Mouse (Mus musculus) C2C12 (cell line): Measurements from ENCODE around the gene Fam171a2. TPM values are rescaled to one million over a fixed set of nuclear protein-coding genes. Genes with fewer than 3 reads are reported as not detected.

Experiments used
- H3K27me3 ChIP-seq: one replicate; pipeline ENCODE4 v1.6.1; 2011; ENCODE audit not compliant: control insufficient read depth, insufficient read depth, insufficient read length
- H3K36me3 ChIP-seq: one replicate; pipeline ENCODE4 v1.6.1; 2011; ENCODE audit not compliant: control insufficient read depth, insufficient read depth
- H3K4me3 ChIP-seq: one replicate; pipeline ENCODE4 v1.5.1; 2011; ENCODE audit warnings: mild to moderate bottlenecking, control low read depth; ENCODE audit not compliant: poor library complexity, insufficient read depth, severe bottlenecking
- H3K79me2 ChIP-seq: one replicate; pipeline ENCODE4 v1.6.1; 2011; ENCODE audit not compliant: control insufficient read depth, insufficient read depth
- H3K79me3 ChIP-seq: one replicate; pipeline ENCODE4 v1.6.1; 2011; ENCODE audit warnings: low read depth, control low read depth
- H3ac ChIP-seq: one replicate; pipeline ENCODE3; 2011; ENCODE audit warnings: low read depth; ENCODE audit not compliant: control insufficient read depth, insufficient read length
- CEBPB ChIP-seq: IDR thresholded peaks from one replicate; pipeline ENCODE4 v1.6.1; 2011; ENCODE audit warnings: low read depth, mild to moderate bottlenecking, control low read depth, moderate library complexity
- CTCF ChIP-seq: IDR thresholded peaks from one replicate; pipeline ENCODE4 v1.5.1; 2011; ENCODE audit not compliant: control insufficient read depth, insufficient read depth, insufficient read length
- FOSL1 ChIP-seq: IDR thresholded peaks from one replicate; pipeline ENCODE4 v1.8.0; 2011; ENCODE audit warnings: mild to moderate bottlenecking, low read length; ENCODE audit not compliant: poor library complexity, insufficient read depth, severe bottlenecking
- MAX ChIP-seq: IDR thresholded peaks from one replicate; pipeline ENCODE4 v1.6.1; 2011; ENCODE audit warnings: mild to moderate bottlenecking, control low read depth
- MYOD1 ChIP-seq: IDR thresholded peaks from one replicate; pipeline ENCODE4 v1.6.1; 2011; ENCODE audit warnings: low read depth; ENCODE audit not compliant: control insufficient read depth, insufficient read length
- MYOG ChIP-seq: IDR thresholded peaks from one replicate; pipeline ENCODE4 v1.6.1; 2011; ENCODE audit not compliant: control insufficient read depth, insufficient read length; ENCODE audit errors: extremely low read depth
- USF1 ChIP-seq: IDR thresholded peaks from one replicate; pipeline ENCODE4 v1.6.1; 2011; ENCODE audit warnings: low read depth, mild to moderate bottlenecking, control low read depth, moderate library complexity
- polyA plus RNA-seq: library from polyadenylated mRNA; unstranded; fragments of >200 nt; fragmentation: generic; extraction: Trizol; gene quantifications from one replicate; pipeline ENCODE4 v1.2.1, GENCODE M21; 2012; ENCODE audit warnings: missing spikeins

Gene Fam171a2
- polyA plus RNA-seq, 1 experiment: 6.3 TPM

GRCm38 (mm10) chr11:102404161-102405010 is 43.1 kb downstream of the Fam171a2 start:
- Histone ChIP-seq H3K27me3 (no peaks in the 10 kb centered on the region), H3K36me3 (peaks cover 15% of the 10 kb centered on the region), H3K79me3 (peaks cover 8% of the 10 kb centered on the region), H3ac (no peak overlapping the region), H3K4me3 (no peak overlapping the region), H3K79me2 (peaks cover 15% of the 10 kb centered on the region)
- TF ChIP-seq FOSL1: no peak

- H3ac ChIP-seq: no peak overlapping the region
- peaks cover 15% of the 10 kb centered on the region for H3K36me3 ChIP-seq
- peaks cover 8% of the 10 kb centered on the region for H3K79me3 ChIP-seq
- H3K4me3 ChIP-seq: no peak overlapping the region
- peaks cover 15% of the 10 kb centered on the region for H3K79me2 ChIP-seq
- no peaks in the 10 kb centered on the region for H3K27me3 ChIP-seq
- TF ChIP-seq MAX (no peak), MYOD1 (no peak), USF1 (no peak), MYOG (no peak), FOSL1 (no peak), CTCF (no peak)
These were observed 43.8 kb downstream of the Fam171a2 start for GRCm38 (mm10) chr11:102403657-102404056.

GRCm38 (mm10) chr11:102401898-102402500 is 45.5 kb downstream of the Fam171a2 start:
- H3K27me3 ChIP-seq: no peaks in the 10 kb centered on the region
- H3K79me2 ChIP-seq: peaks cover 14% of the 10 kb centered on the region
- peaks cover 7% of the 10 kb centered on the region for H3K79me3 ChIP-seq
- no peak overlapping the region for H3ac ChIP-seq
- no peak overlapping the region for H3K4me3 ChIP-seq
- TF ChIP-seq CTCF (no peak), MYOD1 (no peak), FOSL1 (no peak), MYOG (no peak)
- peaks cover 15% of the 10 kb centered on the region for H3K36me3 ChIP-seq

GRCm38 (mm10) chr11:102400513-102401084 is 46.9 kb downstream of the Fam171a2 start:
- Histone ChIP-seq H3K4me3 (no peak overlapping the region), H3K27me3 (no peaks in the 10 kb centered on the region), H3K79me3 (no peaks in the 10 kb centered on the region), H3ac (no peak overlapping the region), H3K79me2 (no peaks in the 10 kb centered on the region), H3K36me3 (peaks cover 15% of the 10 kb centered on the region)
- TF ChIP-seq MYOD1 (no peak), CEBPB (no peak), FOSL1 (no peak), MAX (no peak), MYOG (no peak), USF1 (no peak), CTCF (no peak)

GRCm38 (mm10) chr11:102399610-102400072 is 47.8 kb downstream of the Fam171a2 start:
- H3K79me3 ChIP-seq: no peaks in the 10 kb centered on the region
- peaks cover 15% of the 10 kb centered on the region for H3K36me3 ChIP-seq
- no peak overlapping the region for H3K4me3 ChIP-seq
- H3K27me3 ChIP-seq: no peaks in the 10 kb centered on the region
- no peaks in the 10 kb centered on the region for H3K79me2 ChIP-seq
- no peak overlapping the region for H3ac ChIP-seq
- TF ChIP-seq CEBPB: no peak
- no peak for TF ChIP-seq USF1
- TF ChIP-seq MYOD1: no peak
- no peak for TF ChIP-seq CTCF
- TF ChIP-seq MAX: no peak
- TF ChIP-seq FOSL1: no peak
- TF ChIP-seq MYOG: no peak

- H3ac ChIP-seq: no peak overlapping the region
- no peaks in the 10 kb centered on the region for H3K27me3 ChIP-seq
- peaks cover 15% of the 10 kb centered on the region for H3K36me3 ChIP-seq
- TF ChIP-seq CTCF: no peak
- no peak overlapping the region for H3K4me3 ChIP-seq
- no peaks in the 10 kb centered on the region for H3K79me3 ChIP-seq
- no peaks in the 10 kb centered on the region for H3K79me2 ChIP-seq
These were observed 48.4 kb downstream of the Fam171a2 start for GRCm38 (mm10) chr11:102399107-102399506.
